Mouse (Mus musculus): Measurements from ENCODE around the gene Olfr1428. TPM values are rescaled to one million over a fixed set of nuclear protein-coding genes. Genes with fewer than 3 reads are reported as not detected.
"Not testable (repeated sequence)": the region's sequence is repeated elsewhere in the genome, so short reads cannot be mapped to it uniquely, and the experiment has no call there.

The Olfr1428 gene
- total and polyA plus RNA-seq, 3 experiments = not detected

- no peaks in the 10 kb centered on the region for H3K36me3 ChIP-seq (replicated peaks in 1 of 2; ENCODE audit: control insufficient read depth in 1 of 2, insufficient read depth in 1 of 2, low read length in 1 of 2)
- no peaks in the 10 kb centered on the region for H3K4me1 ChIP-seq (ENCODE audit: control insufficient read depth in 1 of 2, insufficient read depth in 2 of 2)
- no peak within 1 kb of the TSS for H3K4me3 ChIP-seq (replicated peaks in 1 of 3; ENCODE audit: low read depth in 2 of 3, low read length in 2 of 3, poor library complexity in 1 of 3)
- no peak within 1 kb of the TSS for H3K27ac ChIP-seq (ENCODE audit: insufficient read depth, low read depth)
- H3K9me3 ChIP-seq (replicated peaks; ENCODE audit: low read length) = no peaks in the 10 kb centered on the region
- DNase-seq (ENCODE audit: extremely low read depth) = no peak
- H3K79me2 ChIP-seq (replicated peaks; ENCODE audit: control insufficient read depth, extremely low read depth, insufficient read depth, poor library complexity, severe bottlenecking) = no peaks in the 10 kb centered on the region
- H3K9ac ChIP-seq (ENCODE audit: insufficient read depth, low read depth) = no peak within 1 kb of the TSS
- dilution Hi-C loops (cut with MboI; ENCODE audit: extremely low pct_ligation_motif_present, extremely low pct_unique_long_range_greater_than_20kb, low sequenced_read_pairs) = no loop called here
- in situ Hi-C loops (cut with MboI; ENCODE audit: low pct_ligation_motif_present, low pct_unique_long_range_greater_than_20kb, low sequenced_read_pairs) = no loop called here
- TF ChIP-seq TBP (conservative IDR thresholded peaks at IDR 0.05; ENCODE audit: low read depth, low read length) (no peak), NRF1 (IDR thresholded peaks at IDR 0.05; ENCODE audit: low read depth, low read length) (no peak)
- no peaks in the 10 kb centered on the region for H3K27me3 ChIP-seq (replicated peaks)
- H3K4me2 ChIP-seq (ENCODE audit: insufficient read depth, low read depth, poor library complexity, severe bottlenecking) = no peak within 1 kb of the TSS
Measured at GRCm38 (mm10) chr19:12103234-12103633, 12.5 kb downstream of the Olfr1428 start, which contains the start of gene Olfr1427. TSS of gene Olfr1427 (minus strand) at chr19:12103334.

GRCm38 (mm10) chr19:12091913-12092312 is 23.8 kb downstream of the Olfr1428 start, which contains the start of gene Olfr1426:
TSS of gene Olfr1426 (minus strand) at chr19:12092013.
- Histone ChIP-seq H3K79me2 (replicated peaks; ENCODE audit: control insufficient read depth, extremely low read depth, insufficient read depth, poor library complexity, severe bottlenecking) (no peaks in the 10 kb centered on the region), H3K9me3 (replicated peaks; ENCODE audit: low read length) (no peaks in the 10 kb centered on the region), H3K4me2 (ENCODE audit: insufficient read depth, low read depth, poor library complexity, severe bottlenecking) (no peak within 1 kb of the TSS), H3K4me1 (ENCODE audit: control insufficient read depth in 1 of 2, insufficient read depth in 2 of 2) (peaks cover 0 to 3% of the 10 kb centered on the region in 2 experiments; a peak in 1 of 4 replicates), H3K9ac (ENCODE audit: insufficient read depth, low read depth) (no peak within 1 kb of the TSS), H3K4me3 (replicated peaks in 1 of 3; ENCODE audit: low read depth in 2 of 3, low read length in 2 of 3, poor library complexity in 1 of 3) (no peak within 1 kb of the TSS), H3K27me3 (replicated peaks) (no peaks in the 10 kb centered on the region), H3K36me3 (replicated peaks in 1 of 2; ENCODE audit: control insufficient read depth in 1 of 2, insufficient read depth in 1 of 2, low read length in 1 of 2) (no peaks in the 10 kb centered on the region), H3K27ac (ENCODE audit: insufficient read depth, low read depth) (no peak within 1 kb of the TSS)
- in situ Hi-C loops (cut with MboI; ENCODE audit: low pct_ligation_motif_present, low pct_unique_long_range_greater_than_20kb, low sequenced_read_pairs) = no loop called here
- dilution Hi-C loops (cut with MboI; ENCODE audit: extremely low pct_ligation_motif_present, extremely low pct_unique_long_range_greater_than_20kb, low sequenced_read_pairs) = no loop called here
- DNase-seq (ENCODE audit: extremely low read depth) = no peak
- no peak for TF ChIP-seq MAX (IDR thresholded peaks at IDR 0.05; ENCODE audit: low read length)

- dilution Hi-C loops (cut with MboI; ENCODE audit: extremely low pct_ligation_motif_present, extremely low pct_unique_long_range_greater_than_20kb, low sequenced_read_pairs); H3K4me1 ChIP-seq (ENCODE audit: control insufficient read depth in 1 of 2, insufficient read depth in 2 of 2); H3K4me2 ChIP-seq (ENCODE audit: insufficient read depth, low read depth, poor library complexity, severe bottlenecking); in situ Hi-C loops (cut with MboI; ENCODE audit: low pct_ligation_motif_present, low pct_unique_long_range_greater_than_20kb, low sequenced_read_pairs); H3K79me2 ChIP-seq (replicated peaks; ENCODE audit: control insufficient read depth, extremely low read depth, insufficient read depth, poor library complexity, severe bottlenecking); DNase-seq (ENCODE audit: extremely low read depth); H3K27me3 ChIP-seq (replicated peaks); H3K9ac ChIP-seq (ENCODE audit: insufficient read depth, low read depth); H3K4me3 ChIP-seq (replicated peaks in 1 of 3; ENCODE audit: low read depth in 2 of 3, low read length in 2 of 3, poor library complexity in 1 of 3); H3K27ac ChIP-seq (ENCODE audit: insufficient read depth, low read depth); H3K36me3 ChIP-seq (replicated peaks in 1 of 2; ENCODE audit: control insufficient read depth in 1 of 2, insufficient read depth in 1 of 2, low read length in 1 of 2); H3K9me3 ChIP-seq (replicated peaks; ENCODE audit: low read length): not testable (repeated sequence)
Measured at GRCm38 (mm10) chr19:12077631-12078030, 38.1 kb downstream of the Olfr1428 start, which contains the start of gene Olfr1425. TSS of gene Olfr1425 (minus strand) at chr19:12077731.

GRCm38 (mm10) chr19:12069546-12069945 is 46.2 kb downstream of the Olfr1428 start:
- H3K4me2 ChIP-seq (ENCODE audit: insufficient read depth, low read depth, poor library complexity, severe bottlenecking); H3K4me3 ChIP-seq (replicated peaks in 1 of 3; ENCODE audit: low read depth in 2 of 3, low read length in 2 of 3, poor library complexity in 1 of 3); H3K4me1 ChIP-seq (ENCODE audit: control insufficient read depth in 1 of 2, insufficient read depth in 2 of 2); H3K79me2 ChIP-seq (replicated peaks; ENCODE audit: control insufficient read depth, extremely low read depth, insufficient read depth, poor library complexity, severe bottlenecking); H3K27me3 ChIP-seq (replicated peaks); H3K27ac ChIP-seq (ENCODE audit: insufficient read depth, low read depth); H3K36me3 ChIP-seq (replicated peaks in 1 of 2; ENCODE audit: control insufficient read depth in 1 of 2, insufficient read depth in 1 of 2, low read length in 1 of 2); H3K9me3 ChIP-seq (replicated peaks; ENCODE audit: low read length); H3K9ac ChIP-seq (ENCODE audit: insufficient read depth, low read depth); DNase-seq (ENCODE audit: extremely low read depth); in situ Hi-C loops (cut with MboI; ENCODE audit: low pct_ligation_motif_present, low pct_unique_long_range_greater_than_20kb, low sequenced_read_pairs); dilution Hi-C loops (cut with MboI; ENCODE audit: extremely low pct_ligation_motif_present, extremely low pct_unique_long_range_greater_than_20kb, low sequenced_read_pairs): not testable (repeated sequence)

- H3K27ac ChIP-seq (ENCODE audit: insufficient read depth, low read depth); dilution Hi-C loops (cut with MboI; ENCODE audit: extremely low pct_ligation_motif_present, extremely low pct_unique_long_range_greater_than_20kb, low sequenced_read_pairs); H3K36me3 ChIP-seq (replicated peaks in 1 of 2; ENCODE audit: control insufficient read depth in 1 of 2, insufficient read depth in 1 of 2, low read length in 1 of 2); H3K27me3 ChIP-seq (replicated peaks); H3K79me2 ChIP-seq (replicated peaks; ENCODE audit: control insufficient read depth, extremely low read depth, insufficient read depth, poor library complexity, severe bottlenecking); H3K4me3 ChIP-seq (replicated peaks in 1 of 3; ENCODE audit: low read depth in 2 of 3, low read length in 2 of 3, poor library complexity in 1 of 3); H3K4me2 ChIP-seq (ENCODE audit: insufficient read depth, low read depth, poor library complexity, severe bottlenecking); in situ Hi-C loops (cut with MboI; ENCODE audit: low pct_ligation_motif_present, low pct_unique_long_range_greater_than_20kb, low sequenced_read_pairs); H3K9me3 ChIP-seq (replicated peaks; ENCODE audit: low read length); DNase-seq (ENCODE audit: extremely low read depth); H3K4me1 ChIP-seq (ENCODE audit: control insufficient read depth in 1 of 2, insufficient read depth in 2 of 2); H3K9ac ChIP-seq (ENCODE audit: insufficient read depth, low read depth): not testable (repeated sequence)
Measured at GRCm38 (mm10) chr19:12067806-12068205, 47.9 kb downstream of the Olfr1428 start.

- H3K9me3 ChIP-seq (replicated peaks; ENCODE audit: low read length); H3K36me3 ChIP-seq (replicated peaks in 1 of 2; ENCODE audit: control insufficient read depth in 1 of 2, insufficient read depth in 1 of 2, low read length in 1 of 2); H3K79me2 ChIP-seq (replicated peaks; ENCODE audit: control insufficient read depth, extremely low read depth, insufficient read depth, poor library complexity, severe bottlenecking); H3K4me3 ChIP-seq (replicated peaks in 1 of 3; ENCODE audit: low read depth in 2 of 3, low read length in 2 of 3, poor library complexity in 1 of 3); H3K9ac ChIP-seq (ENCODE audit: insufficient read depth, low read depth); dilution Hi-C loops (cut with MboI; ENCODE audit: extremely low pct_ligation_motif_present, extremely low pct_unique_long_range_greater_than_20kb, low sequenced_read_pairs); H3K4me2 ChIP-seq (ENCODE audit: insufficient read depth, low read depth, poor library complexity, severe bottlenecking); H3K27ac ChIP-seq (ENCODE audit: insufficient read depth, low read depth); H3K4me1 ChIP-seq (ENCODE audit: control insufficient read depth in 1 of 2, insufficient read depth in 2 of 2); in situ Hi-C loops (cut with MboI; ENCODE audit: low pct_ligation_motif_present, low pct_unique_long_range_greater_than_20kb, low sequenced_read_pairs); H3K27me3 ChIP-seq (replicated peaks); DNase-seq (ENCODE audit: extremely low read depth): not testable (repeated sequence)
Measured at GRCm38 (mm10) chr19:12062582-12062981, 53.1 kb downstream of the Olfr1428 start, which contains the start of gene Olfr1424. TSS of gene Olfr1424 (minus strand) at chr19:12062682.
